Mouse (Mus musculus) hindbrain, postnatal 0 days (tissue): Measurements from ENCODE around the gene Mrpl14. TPM values are rescaled to one million over a fixed set of nuclear protein-coding genes. Genes with fewer than 3 reads are reported as not detected.

Source experiments
- ATAC-seq: fragments of 200-750 bp; cut with Nextera tagmentation; 2 replicates; pipeline ENCODE4 v1.8.0; 2017; ENCODE audit warnings: mild to moderate bottlenecking, moderate TSS enrichment, moderate library complexity
- DNase-seq: peaks from one replicate; pipeline ENCODE4 v3.0.0-alpha.2; 2015; ENCODE audit warnings: low spot score
- H3K27ac ChIP-seq: fragments of 300-500 bp; sonication (generic); 2 replicates; pipeline ENCODE4 v1.5.1; 2014; ENCODE audit warnings: mild to moderate bottlenecking
- H3K27me3 ChIP-seq: fragments of 300-500 bp; sonication (generic); 2 replicates; pipeline ENCODE4 v1.6.1; 2014; ENCODE audit warnings: low read length, mixed read lengths; ENCODE audit not compliant: insufficient read depth
- H3K36me3 ChIP-seq: fragments of 300-500 bp; sonication (generic); 2 replicates; pipeline ENCODE4 v1.6.1; 2014; ENCODE audit warnings: low read length, mixed read lengths; ENCODE audit not compliant: insufficient read depth
- H3K4me1 ChIP-seq: fragments of 300-500 bp; sonication (generic); 2 replicates; pipeline ENCODE4 v1.6.1; 2014; ENCODE audit warnings: antibody characterized with exemption, low read length, mixed read lengths; ENCODE audit not compliant: insufficient read depth
- H3K4me2 ChIP-seq: fragments of 300-500 bp; sonication (generic); 2 replicates; pipeline ENCODE4 v1.6.1; 2014; ENCODE audit warnings: low read depth, mild to moderate bottlenecking, low read length, moderate library complexity, mixed read lengths
- H3K4me3 ChIP-seq: fragments of 300-500 bp; sonication (generic); 2 replicates; pipeline ENCODE4 v1.5.1; 2014; ENCODE audit warnings: low read length
- H3K9ac ChIP-seq: fragments of 300-500 bp; sonication (generic); replicated peaks from 2 replicates; pipeline ENCODE4 v1.6.1; 2014; ENCODE audit warnings: mild to moderate bottlenecking, low read length, moderate library complexity, mixed read lengths
- H3K9me3 ChIP-seq: fragments of 300-500 bp; sonication (generic); 2 replicates; pipeline ENCODE4 v1.6.1; 2016; ENCODE audit warnings: low read length, mixed read lengths
- CTCF ChIP-seq: IDR thresholded peaks from 2 replicates; pipeline ENCODE4 v1.5.1; 2016; ENCODE audit warnings: antibody characterized with exemption, control low read depth, low read depth
- WGBS: fragments of 180-500 bp; shearing (Covaris S2); extraction: QIAGEN DNeasy Blood & Tissue Kit; methylation state at CpG from one replicate; pipeline ENCODE4 v1.1.7; 2014; 5-methylcytosine and 5-hydroxymethylcytosine counted together
- polyA plus RNA-seq: library from polyadenylated mRNA; unstranded; fragments of >200 nt; fragmentation: Nextera tagmentation; extraction: Ambion mirVana; gene quantifications from 2 replicates; pipeline ENCODE4 v1.2.1, GENCODE M21; 2015
- total RNA-seq: library from RNA; depleted of rRNA; stranded (reverse); fragments of >200 nt; gene quantifications from 2 replicates; pipeline ENCODE4 v1.2.3, GENCODE M21; 2014; rRNA removed

Mrpl14 gene
- 41.3 and 58.7 TPM in 2 replicates for total RNA-seq
- polyA plus RNA-seq, result 117 and 119 TPM in 2 replicates

DNA sequence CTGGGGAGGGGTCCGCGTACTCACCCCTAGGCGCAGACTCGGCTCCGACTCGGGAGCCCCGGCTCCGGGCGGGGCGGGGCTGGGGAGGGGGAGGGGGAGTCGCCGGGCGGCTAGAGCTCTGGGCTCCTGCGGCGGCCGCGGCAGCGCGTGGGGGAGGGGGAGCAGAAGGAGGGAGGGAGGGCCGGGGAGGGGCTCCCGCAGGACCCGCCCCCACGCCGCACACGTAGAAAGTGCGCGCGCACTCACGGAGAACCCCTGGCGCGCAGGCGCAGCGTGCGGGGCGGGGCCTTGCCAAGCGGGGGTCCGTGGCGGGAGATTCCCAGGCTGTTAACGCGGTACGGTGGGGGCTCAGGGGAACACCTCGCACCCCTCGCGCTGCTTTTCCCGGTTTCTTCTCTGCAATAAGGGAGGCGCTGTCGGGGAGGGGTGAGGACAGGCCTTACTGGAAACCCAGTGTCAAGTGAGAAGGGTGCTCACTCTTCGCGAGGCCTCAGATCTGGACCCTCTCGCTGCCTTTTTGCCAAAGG is at the start of gene Mrpl14:
Mrpl14 (plus strand) TSS at position 230 of the 527 bp plus-strand sequence.
- DNase-seq (peak; percentile 97), ATAC-seq (peak; percentile 86)
- Histone ChIP-seq H3K27me3 (no peaks in the 10 kb centered on the region), H3K9me3 (no peaks in the 10 kb centered on the region), H3K4me3 (peak within 1 kb of the TSS; percentile 94), H3K9ac (peak within 1 kb of the TSS; percentile 92), H3K4me2 (peak within 1 kb of the TSS; percentile 82), H3K36me3 (no peaks in the 10 kb centered on the region), H3K27ac (peak within 1 kb of the TSS; percentile 88), H3K4me1 (peaks cover 20% of the 10 kb centered on the region)
- 0 out of 2 replicates have a peak, but pooled peaks have one; percentile 5 for TF ChIP-seq CTCF
- WGBS, result under 1% methylated on average over 34 of the region's 50 CpGs

DNA sequence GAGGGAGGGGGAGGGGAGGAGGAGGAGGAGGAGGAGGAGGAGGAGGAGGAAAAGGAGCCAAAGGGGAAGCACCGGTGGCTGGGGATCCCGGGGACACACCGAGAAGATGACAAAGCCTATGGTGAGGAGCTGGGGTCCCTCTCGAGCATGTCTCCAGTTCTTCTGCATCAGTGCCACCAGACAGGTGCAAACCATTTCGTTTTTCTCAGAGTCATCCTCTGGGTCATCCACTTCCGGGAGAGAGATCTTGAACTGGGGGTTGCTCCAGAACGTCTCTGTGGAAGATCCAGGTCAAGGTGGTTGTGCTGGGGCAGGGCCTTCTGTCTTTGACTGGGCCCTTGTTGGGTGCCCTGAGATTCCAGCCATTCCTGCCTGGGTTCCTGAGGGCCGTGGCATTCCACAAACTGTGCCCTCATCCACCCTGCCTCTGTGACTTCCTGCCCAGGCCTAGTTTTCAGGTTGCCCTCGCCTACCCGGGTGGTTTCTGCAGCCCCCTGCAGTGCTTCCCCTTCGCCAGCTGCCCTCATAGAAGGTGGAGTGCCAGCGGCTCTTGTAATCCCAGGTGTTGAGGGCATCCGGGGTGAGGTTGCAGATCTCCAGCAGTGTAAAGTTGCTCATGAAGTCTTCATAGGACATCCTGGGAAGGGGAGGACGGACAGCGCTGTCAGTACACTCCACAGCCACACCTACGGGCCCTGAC is 47.4 kb upstream of the Mrpl14 start:
- no peak for ATAC-seq
- no peak overlapping the region for H3K4me2 ChIP-seq
- no peak overlapping the region for H3K27ac ChIP-seq
- no peaks in the 10 kb centered on the region for H3K36me3 ChIP-seq
- no peak for TF ChIP-seq CTCF
- no peak overlapping the region for H3K4me3 ChIP-seq
- WGBS, result 76% methylated on average over 16 of the region's 16 CpGs
- no peak for DNase-seq
- no peaks in the 10 kb centered on the region for H3K9me3 ChIP-seq
- H3K4me1 ChIP-seq, result 0 out of 2 replicates have a peak, but pooled peaks cover 4% of the 10 kb centered on the region
- H3K27me3 ChIP-seq, result no peaks in the 10 kb centered on the region
- H3K9ac ChIP-seq, result no peak overlapping the region

DNA sequence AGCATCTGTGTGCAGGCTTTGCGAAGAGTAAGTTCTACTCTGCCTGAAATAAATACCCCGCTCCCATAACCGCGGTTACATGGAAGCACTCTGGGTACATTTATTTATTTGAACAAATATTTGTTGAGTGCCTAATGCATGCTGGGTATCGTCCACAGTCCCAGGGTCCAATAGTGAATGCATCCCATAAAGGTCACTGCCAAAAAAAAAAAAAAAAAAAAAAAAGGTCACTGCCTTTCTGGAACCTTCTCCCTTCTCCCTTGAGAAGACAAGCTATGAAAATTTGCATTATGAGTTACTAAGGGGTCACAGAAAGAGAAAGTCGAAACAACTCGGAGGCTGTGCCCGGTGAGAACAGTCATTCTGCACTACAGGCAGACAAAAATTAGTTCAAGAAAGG is 44.1 kb upstream of the Mrpl14 start:
- no peak overlapping the region for H3K4me2 ChIP-seq
- DNase-seq (no peak), ATAC-seq (no peak)
- no peaks in the 10 kb centered on the region for H3K9me3 ChIP-seq
- H3K4me3 ChIP-seq, result no peak overlapping the region
- 91% methylated on average over 8 of the region's 8 CpGs for WGBS
- TF ChIP-seq CTCF, result no peak
- 0 out of 2 replicates have a peak, but pooled peaks cover 4% of the 10 kb centered on the region for H3K4me1 ChIP-seq
- H3K36me3 ChIP-seq, result no peaks in the 10 kb centered on the region
- H3K27ac ChIP-seq, result no peak overlapping the region
- H3K9ac ChIP-seq, result no peak overlapping the region
- H3K27me3 ChIP-seq, result no peaks in the 10 kb centered on the region

DNA sequence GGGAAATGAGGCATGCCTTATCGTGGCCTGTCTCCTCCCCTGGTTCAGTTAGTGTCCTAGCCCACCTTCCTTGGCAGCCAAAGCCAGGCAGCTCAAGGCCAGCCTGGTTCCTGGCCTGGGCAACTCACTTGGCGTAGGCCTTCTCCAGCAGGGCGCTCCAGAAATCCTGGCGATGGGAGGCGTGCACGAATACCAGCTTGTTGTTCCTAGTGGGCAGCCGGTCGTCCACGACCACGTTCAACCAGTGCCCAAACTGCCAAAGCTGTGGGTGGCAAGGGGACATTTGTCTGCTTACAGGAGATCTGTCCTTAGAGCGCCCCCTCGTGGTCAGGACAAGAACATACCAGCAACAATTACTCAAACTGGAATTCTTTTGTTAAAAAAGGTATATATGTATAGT is 43.4 kb upstream of the Mrpl14 start:
- Histone ChIP-seq H3K9ac (no peak overlapping the region), H3K36me3 (no peaks in the 10 kb centered on the region), H3K27ac (peak overlapping the region; percentile 11; the same call in 1 of the 2 replicates), H3K9me3 (no peaks in the 10 kb centered on the region), H3K27me3 (no peaks in the 10 kb centered on the region), H3K4me3 (no peak overlapping the region), H3K4me2 (peak overlapping the region; percentile 32; the same call in 1 of the 2 replicates), H3K4me1 (0 out of 2 replicates have a peak, but pooled peaks cover 4% of the 10 kb centered on the region)
- peak; percentile 87 for DNase-seq
- ATAC-seq, result peak; percentile 79
- 13% methylated on average over 12 of the region's 12 CpGs for WGBS
- TF ChIP-seq CTCF, result peak; percentile 91

DNA sequence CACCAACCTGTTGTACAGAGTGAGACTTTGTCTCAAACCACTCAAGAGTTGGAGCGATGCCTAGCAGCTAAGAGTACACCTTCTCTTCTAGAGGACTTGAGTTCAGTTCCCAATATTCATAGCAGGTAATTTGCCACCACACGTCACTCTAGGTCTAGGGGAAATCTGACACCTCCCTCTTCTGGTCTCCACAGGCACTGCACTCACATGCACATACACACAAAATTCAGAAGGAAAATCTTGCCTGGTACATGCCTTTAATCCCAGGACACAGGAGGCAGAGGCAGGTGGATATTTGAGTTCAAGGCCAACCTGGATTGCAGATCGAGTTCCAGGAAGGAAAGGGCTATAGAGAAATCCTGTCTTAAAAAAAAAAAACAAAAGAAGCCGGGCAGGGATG is 41.9 kb upstream of the Mrpl14 start:
- H3K4me2 ChIP-seq, result no peak overlapping the region
- H3K27me3 ChIP-seq, result no peaks in the 10 kb centered on the region
- no peaks in the 10 kb centered on the region for H3K36me3 ChIP-seq
- 91% methylated on average over 4 of the region's 4 CpGs for WGBS
- no peak for DNase-seq
- H3K9ac ChIP-seq, result no peak overlapping the region
- peak; percentile 17; the same call in 1 of the 2 replicates for TF ChIP-seq CTCF
- H3K4me3 ChIP-seq, result no peak overlapping the region
- no peak for ATAC-seq
- 0 out of 2 replicates have a peak, but pooled peaks cover 4% of the 10 kb centered on the region for H3K4me1 ChIP-seq
- no peaks in the 10 kb centered on the region for H3K9me3 ChIP-seq
- H3K27ac ChIP-seq, result no peak overlapping the region

DNA sequence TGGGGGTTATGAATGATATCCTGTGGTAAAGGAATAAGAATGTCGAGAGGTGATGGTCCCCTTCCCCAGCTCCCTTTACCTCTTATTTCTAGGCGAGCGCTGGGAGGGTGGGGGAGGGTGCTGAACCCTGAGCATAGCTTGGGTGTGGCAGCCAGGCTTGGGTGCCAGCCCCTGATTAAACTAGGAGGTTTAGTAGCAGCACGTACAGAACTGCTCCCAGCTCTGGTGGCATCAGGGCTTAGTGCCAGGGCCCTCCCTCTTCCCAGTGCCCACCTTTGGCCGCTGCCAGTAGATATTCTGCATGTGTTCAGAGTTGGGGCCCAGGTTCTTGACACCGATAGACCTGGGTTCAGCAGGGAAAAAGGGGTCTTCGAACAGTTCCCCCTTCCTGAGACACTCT is 32.9 kb upstream of the Mrpl14 start:
- no peak for ATAC-seq
- no peak overlapping the region for H3K4me2 ChIP-seq
- no peaks in the 10 kb centered on the region for H3K4me1 ChIP-seq
- no peak for TF ChIP-seq CTCF
- no peak overlapping the region for H3K9ac ChIP-seq
- 70% methylated on average over 7 of the region's 7 CpGs for WGBS
- no peak overlapping the region for H3K27ac ChIP-seq
- H3K4me3 ChIP-seq, result no peak overlapping the region
- H3K36me3 ChIP-seq, result no peaks in the 10 kb centered on the region
- H3K27me3 ChIP-seq, result no peaks in the 10 kb centered on the region
- H3K9me3 ChIP-seq, result no peaks in the 10 kb centered on the region
- DNase-seq, result no peak

DNA sequence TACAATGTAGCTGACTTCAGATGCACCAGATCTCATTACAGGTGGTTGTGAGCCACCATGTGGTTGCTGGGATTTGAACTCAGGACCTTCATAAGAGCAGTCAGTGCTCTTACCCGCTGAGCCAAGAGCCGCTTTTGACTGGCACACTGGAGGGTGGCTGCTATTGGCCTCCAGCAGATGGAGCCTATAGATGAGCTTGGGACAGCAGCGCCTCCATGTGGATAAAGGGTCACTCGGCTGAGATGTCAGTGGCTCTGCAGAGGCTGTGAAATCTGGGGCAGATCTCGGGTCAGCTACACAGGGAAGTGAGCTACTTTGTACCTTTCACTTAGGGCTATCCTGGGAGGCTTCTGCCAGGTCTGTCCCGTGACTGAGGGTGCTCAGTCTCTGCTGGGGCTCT is 30.3 kb upstream of the Mrpl14 start:
- ATAC-seq (peak; percentile 38; the same call in 1 of the 2 replicates), DNase-seq (peak; percentile 41)
- TF ChIP-seq CTCF, result peak; percentile 59
- Histone ChIP-seq H3K36me3 (no peaks in the 10 kb centered on the region), H3K4me3 (no peak overlapping the region), H3K27ac (no peak overlapping the region), H3K27me3 (no peaks in the 10 kb centered on the region), H3K4me2 (no peak overlapping the region), H3K9me3 (no peaks in the 10 kb centered on the region), H3K9ac (no peak overlapping the region), H3K4me1 (no peaks in the 10 kb centered on the region)
- 20% methylated on average over 6 of the region's 6 CpGs for WGBS
